Mouse (Mus musculus): ENCODE measurements around the gene Trim67. TPM values are rescaled to one million over a fixed set of nuclear protein-coding genes. Genes with fewer than 3 reads are reported as not detected.
"Not testable (repeated sequence)": the region's sequence is repeated elsewhere in the genome, so short reads cannot be mapped to it uniquely, and the experiment has no call there.

Trim67 gene
- total RNA-seq, 4 experiments from 2014 or later = 0.99 to 2.9 (median 1.3) TPM

GRCm38 (mm10) chr8:124833430-124834205 lies 40.7 kb downstream of the Trim67 start:
- no peak for DNase-seq

GRCm38 (mm10) chr8:124835848-124836247 lies 43.0 kb downstream of the Trim67 start:
- no peak for DNase-seq

GRCm38 (mm10) chr8:124836273-124836672 lies 43.4 kb downstream of the Trim67 start:
- DNase-seq = no peak

- no peak for DNase-seq
Measured at GRCm38 (mm10) chr8:124836907-124837306, 44.0 kb downstream of the Trim67 start.

- DNase-seq = no peak
Measured at GRCm38 (mm10) chr8:124837956-124838355, 45.1 kb downstream of the Trim67 start.

- no peak for DNase-seq
Measured at GRCm38 (mm10) chr8:124839371-124839770, 46.5 kb downstream of the Trim67 start.

GRCm38 (mm10) chr8:124840900-124841299 lies 48.0 kb downstream of the Trim67 start:
- no peak for DNase-seq

GRCm38 (mm10) chr8:124841775-124842174 lies 48.9 kb downstream of the Trim67 start:
- DNase-seq = no peak

- not testable (repeated sequence) for DNase-seq
Measured at GRCm38 (mm10) chr8:124842929-124843328, 50.0 kb downstream of the Trim67 start.

GRCm38 (mm10) chr8:124845131-124845530 lies 52.2 kb downstream of the Trim67 start:
- DNase-seq = no peak

- DNase-seq = no peak
Measured at GRCm38 (mm10) chr8:124845573-124845972, 52.7 kb downstream of the Trim67 start.

- DNase-seq = no peak
Measured at GRCm38 (mm10) chr8:124853511-124853910, 60.6 kb downstream of the Trim67 start.

GRCm38 (mm10) chr8:124859466-124859865 lies 66.6 kb downstream of the Trim67 start:
- DNase-seq = no peak

- DNase-seq = no peak
Measured at GRCm38 (mm10) chr8:124860188-124860587, 67.3 kb downstream of the Trim67 start.

GRCm38 (mm10) chr8:124862321-124863162 lies 69.7 kb downstream of the Trim67 start, which contains the start of the genes Gnpat and 2810004N23Rik:
Gnpat (plus strand) TSS chr8:124863033.
2810004N23Rik (minus strand) TSS chr8:124863120.
- DNase-seq = peak; percentile 88

GRCm38 (mm10) chr8:124863163-124863677 lies 70.3 kb downstream of the Trim67 start:
- no peak for DNase-seq

- DNase-seq = no peak
Measured at GRCm38 (mm10) chr8:124863729-124864128, 70.8 kb downstream of the Trim67 start.

GRCm38 (mm10) chr8:124866669-124867068 lies 73.8 kb downstream of the Trim67 start:
- no peak for DNase-seq

- peak; percentile 47 for DNase-seq
Measured at GRCm38 (mm10) chr8:124867126-124867525, 74.2 kb downstream of the Trim67 start.

GRCm38 (mm10) chr8:124869708-124870107 lies 76.8 kb downstream of the Trim67 start:
- DNase-seq = no peak

- no peak for DNase-seq
Measured at GRCm38 (mm10) chr8:124871474-124871873, 78.6 kb downstream of the Trim67 start.

GRCm38 (mm10) chr8:124872081-124872480 lies 79.2 kb downstream of the Trim67 start:
- DNase-seq = no peak

- DNase-seq = no peak
Measured at GRCm38 (mm10) chr8:124872690-124873089, 79.8 kb downstream of the Trim67 start.
